Mouse (Mus musculus): ENCODE results near the gene Smim23. TPM values are rescaled to one million over a fixed set of nuclear protein-coding genes. Genes with fewer than 3 reads are reported as not detected.

Smim23 gene
- not detected for total RNA-seq (2021)
- long read RNA-seq, experiment 1, result 0 reads
- long read RNA-seq, experiment 2, result 0 reads

DNA sequence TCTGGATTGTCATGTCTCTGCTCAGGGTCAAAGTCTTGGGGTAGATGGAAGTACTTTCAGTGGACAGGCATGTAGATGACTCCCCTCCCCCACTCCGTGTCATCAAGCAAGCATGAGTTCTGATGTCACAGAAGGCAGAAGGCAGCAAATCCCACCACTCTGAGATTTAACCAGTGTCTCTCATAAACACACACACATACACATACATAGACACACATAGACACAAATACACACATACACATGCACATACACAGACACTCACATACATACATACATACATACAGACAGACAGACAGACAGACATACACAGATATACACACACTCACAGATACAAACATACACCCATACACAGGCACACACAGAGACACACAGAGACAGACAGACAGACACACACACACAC, at the start of gene Smim23:
TSS of gene Smim23 (minus strand) at position 101 of the 400 bp plus-strand sequence.
- DNase-seq (ENCODE audit: low spot score in 2 of 2), result no peak

- DNase-seq (ENCODE audit: low spot score in 2 of 2), result no peak
Observed at GRCm38 (mm10) chr11:32868619-32869383, 44.4 kb upstream of the Smim23 start.

- no peak for DNase-seq (ENCODE audit: low spot score in 2 of 2)
Observed at GRCm38 (mm10) chr11:32864615-32865014, 40.2 kb upstream of the Smim23 start.

DNA sequence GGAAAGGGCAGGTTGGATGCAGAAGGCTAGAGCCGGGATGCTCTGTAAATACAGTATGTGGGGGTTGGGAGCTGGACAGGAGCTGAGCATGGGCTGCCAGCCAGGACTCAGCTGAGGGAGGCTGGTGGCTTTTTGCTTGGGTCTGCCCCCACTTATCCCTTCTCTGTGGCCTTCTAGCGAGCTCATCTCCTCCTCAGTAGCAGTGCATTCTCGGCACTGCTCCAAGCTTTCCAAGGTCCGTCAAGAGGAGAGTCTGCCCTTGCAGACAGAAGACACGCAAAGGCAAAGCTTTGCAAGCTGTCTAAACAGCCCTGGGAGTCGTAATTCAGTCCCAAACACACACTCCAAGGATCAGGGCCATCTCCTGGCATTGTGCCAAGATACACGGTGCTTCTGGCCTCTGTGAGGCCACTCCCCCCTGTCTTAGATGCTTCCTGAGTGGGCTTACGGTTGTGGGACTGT, 33.0 kb upstream of the Smim23 start:
- peak; percentile 25 to 50 for DNase-seq (ENCODE audit: low spot score in 2 of 2)

DNA sequence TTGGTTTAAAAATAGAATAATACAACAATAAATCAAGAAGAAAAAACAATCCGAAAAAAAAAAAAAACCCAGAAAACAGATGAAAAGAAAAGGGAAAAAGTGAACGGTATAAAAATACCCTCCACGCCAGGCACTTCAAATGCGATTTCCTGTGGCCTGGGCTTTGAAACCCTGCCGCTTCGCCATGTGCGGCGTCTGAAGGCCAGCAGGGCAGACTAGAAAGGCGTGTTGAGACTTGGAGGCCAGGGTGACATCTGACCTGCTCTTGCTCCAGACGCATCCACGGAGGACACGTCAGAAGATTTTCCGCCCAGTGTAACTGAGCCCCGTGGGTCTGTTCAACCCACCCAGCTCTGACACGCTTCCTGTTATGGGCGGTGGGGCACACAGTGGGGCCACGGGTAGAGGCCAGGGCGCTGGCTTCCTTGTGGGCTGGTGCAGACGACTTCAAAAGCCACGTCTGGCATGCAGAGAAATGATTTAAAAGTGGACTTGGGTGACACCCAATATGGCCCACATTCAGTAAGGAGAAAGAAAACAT, 22.3 kb upstream of the Smim23 start:
- DNase-seq (ENCODE audit: low spot score in 2 of 2), result no peak

DNA sequence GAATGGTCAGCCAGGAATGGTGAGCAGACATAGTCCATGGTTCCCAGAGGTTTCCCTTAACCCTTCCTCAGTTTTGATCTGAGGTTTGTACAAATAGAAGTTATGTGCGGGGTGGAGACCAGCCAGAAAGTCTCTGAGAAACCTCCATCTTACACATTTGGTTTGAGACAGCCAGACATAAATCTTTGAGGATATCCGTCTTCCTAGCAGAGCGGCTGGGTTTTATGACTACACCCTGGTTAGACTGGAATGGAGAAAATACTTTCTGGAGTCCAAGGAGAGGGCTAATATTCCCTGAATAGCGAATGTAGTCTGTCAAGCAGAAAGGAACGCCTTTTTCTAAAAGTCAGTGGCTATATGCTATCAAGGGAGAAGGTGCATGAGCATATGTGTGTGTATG, 16.8 kb upstream of the Smim23 start:
- DNase-seq (ENCODE audit: low spot score in 2 of 2), result no peak

DNA sequence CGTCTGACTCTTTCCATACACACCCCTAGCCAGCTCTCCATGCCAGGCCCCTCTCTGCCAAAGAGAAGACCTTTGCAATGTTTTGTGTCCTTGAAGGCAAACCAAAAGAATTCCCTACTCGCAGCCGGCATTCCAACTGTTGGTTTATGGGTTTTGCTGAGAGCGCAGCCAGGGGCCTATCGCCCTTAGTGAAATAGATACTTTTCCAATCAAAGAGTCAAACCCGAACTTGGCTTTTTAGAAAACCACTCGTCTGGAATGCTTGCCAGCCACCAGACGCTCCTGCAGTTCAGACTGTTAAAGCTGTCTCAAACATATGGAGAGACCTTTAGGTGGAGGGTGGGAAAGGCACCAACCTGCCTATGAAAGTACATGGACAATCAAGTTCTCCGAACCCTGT, 15.9 kb upstream of the Smim23 start:
- DNase-seq (ENCODE audit: low spot score in 2 of 2), result no peak

- DNase-seq (ENCODE audit: low spot score in 2 of 2), result no peak
Observed at GRCm38 (mm10) chr11:32835022-32835421, 10.6 kb upstream of the Smim23 start.

- DNase-seq (ENCODE audit: low spot score in 2 of 2), result no peak
Observed at GRCm38 (mm10) chr11:32834367-32834918, 10.0 kb upstream of the Smim23 start.

- no peak for DNase-seq (ENCODE audit: low spot score in 2 of 2)
Observed at GRCm38 (mm10) chr11:32817566-32817965, 6.8 kb downstream of the Smim23 start.

DNA sequence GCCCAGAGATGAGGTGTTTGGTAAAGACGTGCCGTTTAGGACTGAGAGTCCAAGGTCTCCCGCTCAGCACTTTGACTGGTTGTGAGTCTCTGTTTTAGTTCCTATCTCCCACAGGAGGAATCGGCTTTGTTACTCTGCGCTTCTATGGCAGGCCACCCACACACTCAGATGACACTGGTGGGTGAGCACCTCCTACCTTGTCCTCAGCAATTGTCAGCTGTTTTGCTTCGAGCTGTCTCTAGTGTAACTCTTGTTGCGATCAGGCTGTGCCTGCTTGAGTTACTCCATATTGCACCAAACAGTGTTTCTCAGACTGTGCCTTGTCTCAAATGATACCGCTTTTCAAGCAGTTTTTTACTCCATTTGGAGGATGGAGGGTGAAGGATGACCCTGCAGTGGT, 10.1 kb downstream of the Smim23 start:
- no peak for DNase-seq (ENCODE audit: low spot score in 2 of 2)

- no peak for DNase-seq (ENCODE audit: low spot score in 2 of 2)
Observed at GRCm38 (mm10) chr11:32809091-32809490, 15.3 kb downstream of the Smim23 start.

GRCm38 (mm10) chr11:32805958-32806357, 18.4 kb downstream of the Smim23 start:
- DNase-seq (ENCODE audit: low spot score in 2 of 2), result peak in 1 of 2 experiments; percentile 14

DNA sequence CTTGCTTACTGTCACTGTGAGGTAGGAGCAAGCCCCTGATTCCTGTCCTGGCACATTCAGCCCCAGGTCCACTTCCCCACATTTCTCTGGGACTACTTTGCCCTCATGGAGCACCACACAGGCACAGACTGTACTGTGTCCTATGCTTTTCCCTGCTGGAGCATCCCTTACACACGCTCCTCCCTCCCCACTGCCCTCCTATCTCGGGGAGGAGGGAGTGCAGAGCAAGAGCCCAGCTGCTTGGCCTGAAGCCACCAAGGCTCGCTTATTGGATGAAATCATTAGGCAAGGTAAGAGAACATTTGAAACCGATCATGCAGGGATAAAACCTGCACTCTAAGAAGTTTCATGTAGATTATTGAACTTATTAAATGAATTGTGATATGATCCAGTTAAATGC, 20.7 kb downstream of the Smim23 start:
- no peak for DNase-seq (ENCODE audit: low spot score in 2 of 2)

DNA sequence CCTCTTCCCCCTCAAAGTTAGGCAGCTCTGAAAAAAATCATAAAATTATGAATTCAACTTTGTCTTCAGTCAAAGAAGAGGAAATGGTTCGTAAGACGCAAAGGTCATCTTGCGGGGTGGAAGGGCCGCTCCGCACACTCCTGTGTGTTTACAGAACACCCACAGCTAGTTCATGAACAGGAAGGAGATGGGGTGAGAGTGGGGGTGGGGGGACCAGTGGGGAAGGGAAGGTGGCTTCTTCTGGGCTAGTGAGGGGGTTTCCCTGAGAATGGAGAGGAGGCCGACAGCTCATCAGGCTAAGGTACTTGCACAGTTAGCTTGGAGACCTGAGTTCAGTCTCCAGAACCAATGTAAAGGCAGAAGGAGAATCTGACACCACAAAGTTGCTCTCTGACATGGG, 22.7 kb downstream of the Smim23 start:
- DNase-seq (ENCODE audit: low spot score in 2 of 2), result no peak

DNA sequence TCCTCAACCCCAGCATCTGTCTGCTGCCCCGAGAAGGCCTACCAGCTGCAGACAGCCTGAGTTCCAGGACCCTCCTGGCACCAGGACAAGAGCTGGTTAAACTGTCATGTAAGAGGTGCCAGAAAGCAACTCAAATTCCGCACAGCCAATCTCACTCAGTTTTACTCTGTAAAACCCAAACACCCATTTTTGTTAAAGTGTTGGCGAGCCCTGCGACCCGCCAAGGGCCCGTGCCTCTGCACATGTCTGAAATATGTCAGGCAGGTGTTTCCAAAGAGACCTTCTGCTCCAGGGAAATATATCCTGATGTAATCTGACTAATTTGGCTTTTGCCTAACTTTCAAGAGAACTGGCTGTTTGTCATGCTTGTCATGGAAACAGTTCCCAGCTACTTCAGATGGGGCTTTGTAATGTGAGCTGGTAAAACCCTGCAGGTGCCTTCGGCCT, 23.5 kb downstream of the Smim23 start:
- DNase-seq (ENCODE audit: low spot score in 2 of 2), result no peak

- no peak for DNase-seq (ENCODE audit: low spot score in 2 of 2)
Observed at GRCm38 (mm10) chr11:32798445-32798844, 26.0 kb downstream of the Smim23 start.

- DNase-seq (ENCODE audit: low spot score in 2 of 2), result no peak
Observed at GRCm38 (mm10) chr11:32794759-32795445, 29.5 kb downstream of the Smim23 start.

DNA sequence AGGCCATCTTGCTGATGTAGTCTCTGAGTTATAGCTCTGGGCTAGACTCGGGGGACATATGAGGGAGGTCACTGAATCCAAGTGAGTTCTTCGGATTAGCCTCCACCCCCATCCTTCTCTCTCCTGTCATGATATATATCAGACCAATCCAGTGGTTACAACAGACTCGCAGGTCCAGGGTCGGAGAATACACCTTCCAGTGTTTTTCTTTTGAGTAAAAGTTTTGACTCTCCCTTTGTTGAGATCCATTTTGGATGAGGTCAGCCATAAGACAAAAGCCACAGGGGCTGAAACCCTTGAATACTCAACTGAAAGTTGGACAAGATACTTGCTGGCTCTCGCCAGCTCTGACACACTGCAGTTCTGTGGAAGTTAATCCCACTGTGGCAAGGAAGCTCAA, 38.2 kb downstream of the Smim23 start:
- no peak for DNase-seq (ENCODE audit: low spot score in 2 of 2)

GRCm38 (mm10) chr11:32785591-32786147, 38.7 kb downstream of the Smim23 start:
- no peak for DNase-seq (ENCODE audit: low spot score in 2 of 2)

- DNase-seq (ENCODE audit: low spot score in 2 of 2), result no peak
Observed at GRCm38 (mm10) chr11:32782724-32783123, 41.7 kb downstream of the Smim23 start.

Measured in adrenal gland, postnatal 4 days (tissue).